Mouse (Mus musculus) E14TG2a.4 (cell line): ENCODE data around the gene Zscan21.

Experiments
- CTCF ChIP-seq: conservative IDR thresholded peaks from 2 replicates; pipeline ENCODE4 v1.5.1; 2014; ENCODE audit warnings: low read length
- NANOG ChIP-seq: IDR thresholded peaks from 2 replicates; pipeline ENCODE4 v1.6.1; 2014; ENCODE audit warnings: borderline replicate concordance, low read length, mixed read lengths

DNA sequence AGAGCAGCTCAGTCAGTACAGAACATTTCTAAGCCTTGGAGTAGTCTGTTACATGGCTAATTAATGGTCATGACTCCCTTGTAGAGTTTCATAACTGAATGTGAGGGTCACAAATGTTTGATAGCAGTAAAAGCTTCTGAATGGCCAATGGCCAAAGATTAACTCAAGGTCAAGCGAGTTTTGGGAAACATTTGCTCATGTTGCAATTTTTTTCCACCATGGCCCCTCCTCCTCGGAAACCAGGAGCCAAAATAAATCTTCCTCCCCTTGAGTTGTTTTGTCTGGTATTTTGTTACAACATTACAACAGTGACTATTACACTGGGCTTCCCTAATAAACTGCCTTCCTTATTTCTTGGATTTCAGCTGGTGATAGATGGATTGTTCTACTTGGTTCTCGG is 41.0 kb upstream of the Zscan21 start:
- TF ChIP-seq CTCF (no peak), NANOG (no peak)
